Mouse (Mus musculus) stomach, embryonic 16.5 days (tissue): ENCODE measurements at regions not wholly inside any gene's neighbourhood (a gene's known extent, or its start where the extent isn't known, plus 50 kb on each side); places are given as distances from the start of the nearest gene placed in this dataset.
"Not testable (repeated sequence)": the region's sequence is repeated elsewhere in the genome, so short reads cannot be mapped to it uniquely, and the experiment has no call there.

Experiments used
- ATAC-seq: fragments of 200-750 bp; cut with Nextera tagmentation; 2 replicates; pipeline ENCODE4 v1.8.0; 2017; ENCODE audit warnings: moderate number of reproducible peaks, moderate TSS enrichment; ENCODE audit not compliant: insufficient read depth, low FRiP score
- H3K27ac ChIP-seq: fragments of 300-500 bp; sonication (generic); 2 replicates; pipeline ENCODE4 v1.5.1; 2014; ENCODE audit warnings: low read length
- H3K27me3 ChIP-seq: fragments of 300-500 bp; sonication (generic); 2 replicates; pipeline ENCODE4 v1.6.1; 2014; ENCODE audit warnings: low read length, control low read depth, mixed read lengths; ENCODE audit not compliant: control insufficient read depth, insufficient read depth
- H3K36me3 ChIP-seq: fragments of 300-500 bp; sonication (generic); 2 replicates; pipeline ENCODE4 v1.6.1; 2014; ENCODE audit warnings: low read length; ENCODE audit not compliant: control insufficient read depth, insufficient read depth
- H3K4me1 ChIP-seq: fragments of 300-500 bp; sonication (generic); 2 replicates; pipeline ENCODE4 v1.6.1; 2014; ENCODE audit warnings: low read length, control low read depth, mixed read lengths; ENCODE audit not compliant: control insufficient read depth, insufficient read depth
- H3K4me2 ChIP-seq: fragments of 300-500 bp; sonication (generic); 2 replicates; pipeline ENCODE4 v1.6.1; 2014; ENCODE audit warnings: low read depth, low read length, mixed read lengths
- H3K4me3 ChIP-seq: fragments of 300-500 bp; sonication (generic); replicated peaks from 2 replicates; pipeline ENCODE4 v1.5.1; 2014; ENCODE audit warnings: mild to moderate bottlenecking, low read length
- H3K9ac ChIP-seq: fragments of 300-500 bp; sonication (generic); 2 replicates; pipeline ENCODE4 v1.6.1; 2014; ENCODE audit warnings: low read length
- H3K9me3 ChIP-seq: fragments of 300-500 bp; sonication (generic); replicated peaks from 2 replicates; pipeline ENCODE4 v1.6.1; 2016; ENCODE audit warnings: low read length, control low read depth; ENCODE audit not compliant: control insufficient read depth
- WGBS: fragments of 180-500 bp; shearing (Covaris S2); extraction: QIAGEN DNeasy Blood & Tissue Kit; methylation state at CpG from one replicate; pipeline ENCODE4 v1.1.7; 2014; 5-methylcytosine and 5-hydroxymethylcytosine counted together

- no peak for ATAC-seq
- Histone ChIP-seq H3K9me3 (peaks cover 3% of the 10 kb centered on the region; the same call in 1 of the 2 replicates), H3K27me3 (no peaks in the 10 kb centered on the region), H3K4me2 (no peak overlapping the region), H3K4me1 (no peaks in the 10 kb centered on the region), H3K36me3 (no peaks in the 10 kb centered on the region), H3K4me3 (no peak overlapping the region), H3K9ac (no peak overlapping the region), H3K27ac (no peak overlapping the region)
- 90% methylated on average over 9 of the region's 9 CpGs for WGBS
These were observed 94.6 kb downstream of the Gm9817 start for GRCm38 (mm10) chr13:45173139-45173538.

DNA sequence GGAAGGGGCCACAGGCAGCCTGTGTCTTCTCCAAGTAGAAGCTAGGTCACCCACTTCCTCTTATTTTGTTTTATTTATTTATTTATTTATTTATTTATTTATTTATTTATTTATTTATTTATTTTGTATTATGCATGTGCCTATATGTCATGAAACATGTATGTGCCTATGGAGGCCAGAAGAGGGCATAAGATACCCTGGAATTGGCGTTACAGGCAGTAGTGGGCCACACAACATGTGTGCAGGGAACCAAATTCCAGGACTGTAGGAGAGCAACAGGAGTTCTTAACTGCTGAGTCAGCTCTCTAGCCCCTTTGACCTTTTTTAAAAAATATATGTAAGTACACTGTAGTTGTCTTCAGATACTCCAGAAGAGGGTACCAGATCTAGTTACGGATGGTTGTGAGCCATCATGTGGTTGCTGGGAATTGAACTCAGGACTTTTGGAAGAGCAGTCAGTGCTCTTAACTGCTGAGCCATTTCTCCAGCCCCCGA, 97.3 kb downstream of the Gm9817 start:
- not testable (repeated sequence) for H3K9ac ChIP-seq, ATAC-seq, H3K27ac ChIP-seq, H3K36me3 ChIP-seq, H3K4me1 ChIP-seq, H3K9me3 ChIP-seq, H3K4me2 ChIP-seq, H3K27me3 ChIP-seq, H3K4me3 ChIP-seq
- 95% methylated on average over 3 of the region's 3 CpGs for WGBS

DNA sequence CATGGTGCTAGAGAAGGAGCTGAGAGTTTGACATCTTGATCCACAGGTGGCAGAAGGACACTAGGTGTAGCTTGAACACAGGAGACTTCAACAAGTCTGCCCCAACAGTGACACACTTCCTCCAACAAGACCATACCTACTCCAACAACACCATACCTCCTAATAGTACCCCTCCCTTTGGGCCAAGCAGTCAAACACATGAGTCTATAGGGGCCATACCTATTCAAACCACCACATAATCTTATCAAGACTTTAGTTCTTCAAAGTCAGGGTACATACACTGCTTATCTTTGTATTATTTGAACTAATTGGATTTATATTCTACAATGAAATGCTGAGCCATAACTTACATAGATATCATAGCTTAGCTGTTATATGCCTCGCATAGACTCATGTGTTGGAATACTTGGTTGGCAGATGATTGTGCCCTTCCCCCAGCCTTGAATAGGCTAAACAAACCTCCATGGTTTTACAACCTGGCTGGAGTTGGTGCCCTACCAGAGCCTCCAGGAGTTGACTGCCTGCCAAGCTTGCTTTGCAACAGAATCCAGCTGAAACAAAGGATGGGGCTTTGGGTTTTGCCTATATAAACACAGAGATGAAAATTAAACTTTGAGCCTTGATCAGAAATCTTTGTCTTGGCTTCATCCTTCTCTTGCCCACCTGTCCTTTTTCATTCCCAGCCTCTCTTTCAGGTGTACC, 103.2 kb downstream of the Gm9817 start:
- H3K9ac ChIP-seq: no peak overlapping the region
- no peak for ATAC-seq
- WGBS: 72% methylated on average over 1 of the region's 1 CpGs

GRCm38 (mm10) chr13:45189389-45189788, 110.9 kb downstream of the Gm9817 start:
- 49% methylated on average over 6 of the region's 6 CpGs for WGBS
- no peak overlapping the region for H3K9ac ChIP-seq
- no peak overlapping the region for H3K27ac ChIP-seq
- H3K36me3 ChIP-seq: no peaks in the 10 kb centered on the region
- H3K4me2 ChIP-seq: no peak overlapping the region
- no peaks in the 10 kb centered on the region for H3K9me3 ChIP-seq
- no peaks in the 10 kb centered on the region for H3K4me1 ChIP-seq
- H3K27me3 ChIP-seq: no peaks in the 10 kb centered on the region
- H3K4me3 ChIP-seq: no peak overlapping the region
- no peak for ATAC-seq

More for the DNA sequence above, 103.2 kb downstream of the Gm9817 start:
- Histone ChIP-seq H3K9me3 (no peaks in the 10 kb centered on the region), H3K27ac (no peak overlapping the region), H3K4me1 (no peaks in the 10 kb centered on the region), H3K36me3 (no peaks in the 10 kb centered on the region), H3K4me2 (no peak overlapping the region), H3K27me3 (no peaks in the 10 kb centered on the region), H3K4me3 (no peak overlapping the region)

- H3K36me3 ChIP-seq: no peaks in the 10 kb centered on the region
- no peaks in the 10 kb centered on the region for H3K4me1 ChIP-seq
- H3K9me3 ChIP-seq: no peaks in the 10 kb centered on the region
- 63% methylated on average over 4 of the region's 4 CpGs for WGBS
- H3K9ac ChIP-seq: no peak overlapping the region
- no peaks in the 10 kb centered on the region for H3K27me3 ChIP-seq
- no peak for ATAC-seq
- H3K4me2 ChIP-seq: no peak overlapping the region
- H3K4me3 ChIP-seq: no peak overlapping the region
- no peak overlapping the region for H3K27ac ChIP-seq
These were observed 111.7 kb downstream of the Gm9817 start for GRCm38 (mm10) chr13:45190151-45190550.

DNA sequence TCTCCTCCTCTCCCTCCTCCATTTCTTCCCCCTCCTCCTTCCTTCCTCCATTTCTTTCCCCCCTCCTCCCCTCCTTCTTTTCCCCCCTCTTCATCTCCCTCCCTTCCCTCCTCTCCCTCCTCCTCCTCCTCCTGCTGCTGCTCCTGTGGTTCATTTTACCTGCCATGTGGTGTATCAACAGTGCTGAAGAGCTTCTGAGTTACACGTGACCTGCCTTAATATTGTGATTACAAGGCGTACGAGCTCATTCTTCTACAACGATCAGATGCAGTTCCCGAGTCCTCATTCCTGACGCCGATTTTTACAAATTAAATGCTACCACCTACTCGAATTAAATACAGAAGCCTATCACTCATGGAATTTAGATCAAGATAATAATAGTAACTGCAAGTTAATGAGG, 113.6 kb downstream of the Gm9817 start:
- ATAC-seq: no peak
- H3K4me1 ChIP-seq: no peaks in the 10 kb centered on the region
- WGBS: 66% methylated on average over 8 of the region's 8 CpGs

GRCm38 (mm10) chr13:45195562-45195961, 117.1 kb downstream of the Gm9817 start:
- Histone ChIP-seq H3K4me1 (no peaks in the 10 kb centered on the region), H3K9me3 (no peaks in the 10 kb centered on the region), H3K4me3 (no peak overlapping the region), H3K27ac (no peak overlapping the region), H3K4me2 (no peak overlapping the region), H3K27me3 (no peaks in the 10 kb centered on the region), H3K36me3 (no peaks in the 10 kb centered on the region), H3K9ac (no peak overlapping the region)
- no peak for ATAC-seq
- 54% methylated on average over 2 of the region's 2 CpGs for WGBS

More for the DNA sequence above, 113.6 kb downstream of the Gm9817 start:
- no peaks in the 10 kb centered on the region for H3K36me3 ChIP-seq
- no peak overlapping the region for H3K27ac ChIP-seq
- H3K4me2 ChIP-seq: no peak overlapping the region
- H3K9me3 ChIP-seq: no peaks in the 10 kb centered on the region
- no peak overlapping the region for H3K4me3 ChIP-seq
- H3K9ac ChIP-seq: no peak overlapping the region
- H3K27me3 ChIP-seq: no peaks in the 10 kb centered on the region

DNA sequence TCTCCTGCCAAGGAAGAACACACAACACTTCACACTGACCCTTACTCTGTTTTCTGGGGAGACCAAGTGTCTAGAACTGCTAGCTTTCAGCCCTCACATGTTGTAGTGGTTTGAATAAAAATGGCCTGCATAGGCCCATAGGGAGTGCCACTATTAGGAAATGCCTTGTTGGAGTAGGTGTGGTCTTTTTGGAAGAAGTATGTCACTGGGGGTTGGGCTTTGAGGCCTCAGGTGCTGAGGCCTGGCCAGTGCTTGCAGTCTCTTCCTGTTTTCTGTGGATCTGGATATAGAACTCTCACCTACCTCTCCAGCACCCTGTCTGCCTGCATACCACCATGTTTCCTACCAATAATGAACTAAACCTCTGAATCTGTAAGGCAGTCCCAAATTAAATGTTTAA, 117.9 kb downstream of the Gm9817 start:
- Histone ChIP-seq H3K27me3 (no peaks in the 10 kb centered on the region), H3K9ac (no peak overlapping the region), H3K4me2 (no peak overlapping the region), H3K36me3 (no peaks in the 10 kb centered on the region), H3K4me1 (no peaks in the 10 kb centered on the region), H3K4me3 (no peak overlapping the region), H3K27ac (no peak overlapping the region), H3K9me3 (no peaks in the 10 kb centered on the region)
- ATAC-seq: no peak

DNA sequence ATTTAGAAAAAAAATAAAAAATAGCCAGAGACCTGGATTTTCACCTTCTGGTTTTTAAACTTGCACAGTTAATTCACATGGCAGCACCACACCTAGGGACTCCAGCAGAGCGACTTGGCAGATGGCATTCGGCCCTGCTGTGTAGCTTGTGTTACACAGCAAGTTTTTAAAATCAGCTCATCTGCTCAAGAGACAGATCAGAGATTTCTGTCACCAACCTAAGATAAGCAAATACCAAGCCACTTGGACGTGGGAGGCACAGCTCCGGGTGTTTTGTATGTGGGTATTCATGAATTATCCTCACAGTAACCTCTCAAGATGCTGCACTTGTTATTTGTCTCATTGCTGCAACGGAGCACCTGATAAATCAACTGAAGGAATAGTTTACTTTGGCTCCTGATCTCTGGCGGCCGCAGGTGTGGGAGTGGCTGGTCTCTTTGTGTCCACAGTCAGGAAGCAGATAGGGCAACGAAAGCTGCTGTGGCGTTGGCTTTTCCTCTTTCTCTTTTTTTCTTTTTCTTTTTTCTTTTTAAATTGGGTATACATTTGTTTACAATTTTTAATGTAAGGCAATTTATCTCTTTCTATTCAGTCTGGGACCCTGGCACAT, 122.1 kb downstream of the Gm9817 start:
- Histone ChIP-seq H3K9me3 (no peaks in the 10 kb centered on the region), H3K4me1 (no peaks in the 10 kb centered on the region), H3K27me3 (no peaks in the 10 kb centered on the region), H3K9ac (no peak overlapping the region), H3K36me3 (no peaks in the 10 kb centered on the region), H3K27ac (no peak overlapping the region), H3K4me2 (no peak overlapping the region), H3K4me3 (no peak overlapping the region)
- 38% methylated on average over 9 of the region's 9 CpGs for WGBS
- ATAC-seq: no peak
